Mouse (Mus musculus): ENCODE measurements around the gene Rnpep.

DNA sequence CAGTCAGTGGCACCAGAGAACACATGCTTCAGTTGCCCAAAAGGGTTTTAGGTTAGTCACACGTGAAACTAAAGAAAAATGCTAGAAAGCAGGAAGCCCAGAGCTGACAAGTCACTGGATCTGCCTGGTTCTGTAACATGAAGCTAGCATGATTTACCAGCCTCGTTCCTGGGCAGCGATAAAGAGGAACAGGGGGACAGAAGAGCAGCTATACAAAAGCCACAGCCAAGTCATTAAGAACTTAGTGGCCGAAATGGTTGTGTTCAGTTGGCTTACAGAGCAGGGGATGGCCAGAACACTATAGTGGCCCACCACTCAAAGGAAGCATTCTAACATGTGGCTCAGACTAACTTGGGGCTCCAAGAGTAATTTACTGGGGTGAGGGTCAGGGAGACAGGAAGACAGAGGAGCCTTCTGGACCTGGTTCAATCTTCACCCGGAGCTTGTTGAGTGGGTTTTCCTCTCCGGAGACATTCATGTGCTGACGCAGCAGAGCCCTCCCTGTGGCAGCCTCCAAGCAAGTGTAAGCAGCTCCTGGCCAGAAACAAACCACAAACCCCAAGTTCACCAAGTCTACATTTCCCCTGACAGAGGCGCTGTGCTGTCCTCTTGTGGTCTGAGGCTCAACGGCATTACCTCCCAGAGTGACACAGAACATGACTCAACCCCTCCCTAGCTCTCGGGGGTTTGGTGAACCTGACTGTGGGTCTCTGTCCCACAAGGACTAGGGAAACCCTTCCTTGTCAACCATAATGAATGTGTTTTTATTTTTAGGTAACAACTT, 16.0 kb downstream of the Rnpep start:
- TF ChIP-seq CTCF (conservative IDR thresholded peaks at IDR 0.05; ENCODE audit: low read length) (no peak), POU5F1 (IDR thresholded peaks at IDR 0.05; ENCODE audit: borderline replicate concordance, low read length) (no peak)
